Mouse (Mus musculus) adrenal gland, postnatal 14 days (tissue): Measurements from ENCODE around the gene Glis3. TPM values are rescaled to one million over a fixed set of nuclear protein-coding genes. Genes with fewer than 3 reads are reported as not detected.

Source experiments
- DNase-seq: peaks from one replicate; pipeline ENCODE4 v3.0.0; 2021; ENCODE audit warnings: mixed read lengths
- total RNA-seq: library from RNA; stranded (reverse); gene quantifications from 2 replicates; pipeline ENCODE4 v1.2.3, GENCODE M21; 2021

Gene Glis3
- total RNA-seq, 1 experiment from 2014 or later, result 6.4 TPM

DNA sequence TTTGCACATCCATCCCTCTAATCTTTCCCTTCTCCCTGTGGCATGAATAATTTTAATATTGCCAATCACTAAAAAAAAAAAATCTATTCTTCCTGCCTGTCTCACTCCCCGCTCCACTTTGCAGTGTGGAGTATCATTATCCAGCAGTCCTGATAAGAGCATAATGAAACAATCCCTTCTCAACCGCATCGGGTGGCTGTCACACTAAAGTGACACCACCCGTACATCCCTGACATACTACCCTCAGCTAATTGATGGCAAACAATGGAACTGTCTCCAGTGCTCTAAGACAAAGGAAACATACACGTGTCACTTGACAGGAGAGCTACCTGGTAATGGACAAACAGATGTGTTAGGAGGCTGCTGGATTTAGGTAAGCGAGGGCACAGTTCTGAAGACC is 373.8 kb downstream of the Glis3 start:
- DNase-seq, result no peak

DNA sequence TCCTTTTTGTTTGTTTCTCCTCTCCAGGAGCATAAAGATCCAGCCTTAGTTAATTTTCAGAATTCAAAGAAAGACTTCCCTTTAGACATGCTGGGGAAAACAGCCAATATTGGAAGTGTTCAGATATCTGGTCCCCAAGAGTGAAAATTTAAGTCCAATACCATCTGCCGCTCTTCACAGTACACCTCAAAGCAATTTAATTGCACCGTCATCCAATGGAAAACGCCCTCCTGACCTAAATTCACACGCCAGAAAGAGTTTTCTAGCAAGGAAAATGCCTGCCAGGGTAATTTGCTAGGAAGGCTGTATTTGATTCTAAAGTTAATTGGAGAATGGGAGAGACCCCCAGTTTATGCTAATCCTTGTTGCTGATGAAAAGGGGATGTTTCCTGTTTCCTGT is 374.4 kb downstream of the Glis3 start:
- no peak for DNase-seq

DNA sequence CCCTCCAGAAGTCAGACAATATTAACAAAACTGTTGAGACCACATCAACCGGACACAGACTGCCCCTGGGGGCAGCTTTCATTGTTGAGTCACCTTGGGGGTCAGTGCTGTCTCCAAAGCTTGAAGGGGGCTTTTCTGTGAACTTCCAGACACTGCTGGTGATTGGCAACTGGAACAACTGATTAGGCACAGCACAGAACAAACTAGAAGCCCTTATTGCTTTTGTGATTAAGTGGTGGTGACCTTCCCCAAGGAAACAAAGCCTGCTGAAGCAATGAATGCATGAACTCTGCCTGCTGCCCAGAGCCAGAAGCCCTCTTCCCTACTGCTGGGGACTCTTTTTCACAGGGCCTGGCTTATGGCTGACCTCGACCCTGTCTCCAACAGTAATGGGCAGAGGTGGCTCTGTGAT is 377.0 kb downstream of the Glis3 start:
- DNase-seq, result no peak

DNA sequence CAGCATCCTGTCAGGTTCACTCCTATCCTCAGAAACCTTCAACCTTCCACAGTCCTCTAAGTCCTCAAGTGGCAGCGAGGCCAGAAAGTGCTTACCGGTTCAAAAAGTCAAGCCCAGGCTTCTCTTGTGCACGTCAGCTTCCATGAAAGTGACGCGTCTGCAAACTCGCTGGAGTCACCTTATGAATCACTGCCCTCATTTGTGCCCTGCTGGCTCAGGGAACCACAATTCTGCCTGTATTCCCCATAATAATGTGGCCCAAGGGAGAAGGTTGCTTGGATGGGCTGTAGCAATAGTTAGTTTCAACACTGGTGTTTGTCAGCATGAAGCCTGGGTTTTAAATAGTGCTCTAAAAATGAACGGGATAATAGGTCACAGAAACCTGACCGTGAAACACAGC is 379.7 kb downstream of the Glis3 start:
- peak; percentile 54 for DNase-seq

DNA sequence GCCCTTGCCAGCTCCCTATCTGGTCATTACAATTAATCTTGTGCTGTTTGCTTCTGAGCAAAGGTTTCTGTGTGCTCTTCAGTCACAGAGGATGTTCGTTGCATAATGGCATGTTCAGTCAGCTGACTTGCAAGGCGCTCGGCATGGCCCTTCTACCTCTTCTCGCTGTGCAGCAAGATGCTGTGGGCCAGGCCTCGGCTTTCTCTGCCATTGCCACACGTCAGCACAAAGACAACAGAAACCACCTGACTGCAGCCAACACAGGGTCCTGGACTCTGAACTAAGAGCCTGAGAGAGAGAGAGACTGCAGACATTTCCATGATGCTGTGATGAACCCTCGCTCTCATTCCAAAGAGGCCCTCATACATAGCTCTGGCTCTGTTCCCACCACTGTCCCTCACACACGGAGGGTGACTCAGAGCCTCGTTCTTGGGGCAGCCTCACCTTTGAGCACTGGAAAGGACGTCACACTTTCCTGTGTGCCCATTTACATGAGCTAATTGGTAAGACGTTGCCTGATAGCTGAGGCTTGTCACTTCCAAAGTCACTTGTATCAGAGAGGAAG is 380.6 kb downstream of the Glis3 start:
- peak; percentile 36 for DNase-seq

DNA sequence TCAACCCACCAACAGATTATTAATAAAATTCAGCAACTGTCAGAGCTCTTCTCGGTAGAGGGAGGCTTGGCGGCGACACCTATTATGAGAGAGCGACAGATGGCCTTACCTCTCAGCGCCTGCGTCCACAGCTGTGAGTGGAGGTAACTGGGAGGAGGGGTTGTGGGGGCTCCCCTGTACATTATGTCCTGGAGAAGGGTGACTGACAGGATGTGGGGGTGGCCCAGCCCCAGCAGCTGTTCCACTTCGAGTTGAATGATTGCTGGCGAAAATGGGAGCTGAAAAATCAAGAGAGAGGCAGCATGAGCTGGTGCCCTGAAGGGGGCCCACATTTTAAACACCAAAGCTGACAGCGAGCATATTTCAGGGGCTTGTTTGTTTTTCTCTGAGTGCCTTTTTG is 381.2 kb downstream of the Glis3 start:
- no peak for DNase-seq

DNA sequence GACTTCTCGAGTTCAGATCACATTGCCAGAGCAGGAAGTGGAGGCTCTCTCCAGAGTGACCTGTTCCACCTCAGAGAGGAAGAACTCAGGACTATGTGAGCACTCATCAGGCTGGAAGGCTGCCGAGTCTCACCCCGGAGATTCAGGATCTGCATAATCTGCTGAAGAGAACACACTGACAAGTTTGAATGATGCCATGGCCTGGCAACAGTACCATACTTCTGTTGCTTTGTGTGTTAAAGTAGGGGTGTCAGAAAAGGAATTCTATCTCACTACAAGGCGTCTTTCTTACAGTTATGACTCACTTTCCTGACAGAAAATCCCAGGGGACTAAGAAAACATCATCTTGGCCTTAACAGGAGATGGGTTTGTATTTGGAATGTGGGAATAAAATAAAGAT is 388.3 kb downstream of the Glis3 start:
- DNase-seq, result no peak

DNA sequence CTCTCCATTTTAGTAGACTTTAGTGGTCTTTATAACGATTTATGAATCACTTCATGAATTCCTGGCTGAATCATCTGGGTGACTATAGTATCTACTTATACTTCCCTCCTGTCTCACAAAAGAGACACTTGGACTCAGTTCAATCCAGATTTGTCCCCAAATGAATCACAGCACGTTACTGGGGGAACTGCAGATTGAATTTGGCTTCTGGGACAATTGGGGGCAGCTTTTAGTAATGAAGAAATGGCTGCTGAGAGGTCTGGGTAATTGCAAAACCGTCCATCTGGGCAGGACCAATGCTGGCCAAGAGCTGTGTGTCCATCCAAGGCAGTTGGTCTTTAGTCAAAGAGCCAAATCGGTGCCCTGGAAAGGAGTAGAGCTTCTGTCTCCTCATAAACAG is 390.4 kb downstream of the Glis3 start:
- DNase-seq, result no peak

DNA sequence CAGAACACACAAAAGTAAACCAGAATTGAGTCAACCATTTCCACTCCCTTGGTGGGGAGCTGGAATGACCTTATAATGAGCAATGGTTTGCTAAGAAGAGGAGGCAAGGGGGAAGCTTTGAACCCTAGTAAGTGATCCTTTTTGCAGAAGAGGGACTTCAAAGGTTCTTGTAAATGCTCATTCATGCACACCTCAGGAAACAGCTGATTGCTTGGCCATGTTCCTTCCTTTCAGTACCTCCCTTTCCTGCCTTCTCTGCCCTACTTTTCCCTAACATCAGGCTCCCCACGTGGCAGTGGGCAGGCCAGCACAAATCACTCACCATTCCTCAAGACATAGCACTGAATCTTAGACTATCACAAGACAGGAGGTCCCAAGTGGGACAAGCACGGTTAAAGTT is 392.4 kb downstream of the Glis3 start:
- no peak for DNase-seq

DNA sequence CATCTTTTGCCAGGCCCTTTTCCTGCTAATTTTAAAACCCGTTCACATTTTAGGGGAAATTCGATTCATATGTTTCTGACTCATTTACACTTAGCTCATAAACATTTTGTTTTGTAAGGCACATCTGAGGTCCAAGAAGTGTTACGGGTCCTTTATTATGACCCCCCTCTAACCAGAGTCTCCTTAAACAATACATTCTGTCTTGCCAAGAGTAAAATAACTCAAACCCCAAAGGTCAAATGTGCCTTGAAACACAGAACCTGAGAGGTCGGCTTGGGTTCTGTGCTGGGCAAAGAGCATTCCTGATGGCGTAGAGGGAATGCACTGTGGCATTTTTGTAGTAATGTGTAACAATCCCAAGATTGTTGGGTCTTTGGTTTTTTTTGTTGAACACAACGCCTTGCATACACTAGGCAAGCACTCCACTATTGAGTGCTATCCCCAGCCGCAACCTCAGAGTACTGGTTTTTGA is 395.7 kb downstream of the Glis3 start:
- DNase-seq, result no peak

DNA sequence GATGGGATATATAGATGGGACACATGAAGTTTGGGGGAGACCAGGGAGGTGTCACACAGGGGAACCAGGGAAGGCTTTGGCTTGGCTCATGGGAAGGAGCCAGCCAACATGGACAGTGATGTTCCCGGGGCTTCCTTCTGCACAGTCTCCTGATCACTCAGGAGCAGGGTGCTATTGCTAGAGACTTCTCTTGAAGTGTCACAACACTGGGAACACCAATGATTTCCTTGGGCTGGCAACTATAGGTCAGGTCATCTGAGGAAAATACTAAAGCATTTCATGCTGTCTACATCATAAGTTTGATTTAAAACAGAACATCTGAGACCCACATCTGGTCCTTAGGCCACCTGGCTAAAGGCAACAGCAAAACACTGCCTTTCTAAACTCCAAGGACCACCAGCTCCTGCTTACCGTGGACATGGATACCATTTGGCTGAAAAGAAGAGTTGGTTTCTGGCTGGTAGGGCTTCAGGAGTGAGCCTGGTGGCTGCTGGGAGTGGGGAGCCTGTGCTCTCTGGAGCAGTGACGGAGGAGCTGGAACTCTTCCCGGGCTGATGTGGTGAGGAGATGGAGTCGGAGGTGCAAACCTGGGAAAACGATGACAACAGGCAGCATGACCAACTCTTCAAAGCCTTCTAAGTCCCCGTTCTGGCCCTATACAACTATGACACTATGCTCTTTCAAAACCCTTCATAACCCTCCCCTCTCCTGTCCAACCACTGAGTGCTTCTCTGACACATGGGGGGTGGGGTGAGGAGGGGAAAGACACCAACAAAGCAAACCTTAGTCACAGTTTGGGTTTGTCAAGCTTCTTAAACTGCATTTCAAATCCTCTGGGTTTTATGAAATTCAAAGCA is 396.4 kb downstream of the Glis3 start:
- no peak for DNase-seq

DNA sequence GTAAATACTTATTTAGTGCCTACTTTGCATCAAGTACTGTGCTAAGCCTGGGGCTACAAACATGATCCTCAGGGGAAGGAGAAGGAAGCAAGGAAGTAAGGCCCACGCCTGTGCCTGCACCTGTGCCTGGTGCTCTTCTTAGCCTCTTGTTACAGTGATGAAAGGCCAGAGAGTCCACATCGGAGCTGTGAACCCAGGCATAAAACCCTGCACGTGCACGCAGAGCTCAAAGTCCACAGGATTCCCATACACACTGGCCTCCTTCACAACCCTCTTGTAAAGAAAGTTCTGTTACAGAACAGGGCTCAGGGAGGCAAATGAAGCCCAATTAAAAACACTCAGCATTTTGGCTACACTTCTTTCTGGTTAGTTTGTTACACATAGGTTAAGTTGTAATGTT is 398.5 kb downstream of the Glis3 start:
- no peak for DNase-seq

DNA sequence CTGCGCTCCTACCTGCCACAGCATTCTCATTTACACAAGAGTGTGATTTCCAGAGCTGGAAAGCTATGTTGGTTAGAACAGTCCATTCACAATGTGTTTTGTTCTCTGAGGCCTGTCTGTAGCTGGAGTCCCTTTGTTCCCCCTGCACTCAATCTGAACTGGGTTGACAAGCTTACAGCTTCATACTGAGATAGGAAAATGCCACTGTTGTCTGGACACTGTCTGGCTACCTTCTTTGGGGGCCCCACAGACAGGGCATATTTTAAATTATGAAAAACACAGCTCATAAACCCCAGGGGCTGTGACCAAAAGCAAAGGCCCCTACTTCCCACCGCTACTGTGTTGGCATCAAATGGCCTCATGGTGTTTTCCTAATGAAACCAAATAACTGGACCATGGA is 402.8 kb downstream of the Glis3 start:
- no peak for DNase-seq

DNA sequence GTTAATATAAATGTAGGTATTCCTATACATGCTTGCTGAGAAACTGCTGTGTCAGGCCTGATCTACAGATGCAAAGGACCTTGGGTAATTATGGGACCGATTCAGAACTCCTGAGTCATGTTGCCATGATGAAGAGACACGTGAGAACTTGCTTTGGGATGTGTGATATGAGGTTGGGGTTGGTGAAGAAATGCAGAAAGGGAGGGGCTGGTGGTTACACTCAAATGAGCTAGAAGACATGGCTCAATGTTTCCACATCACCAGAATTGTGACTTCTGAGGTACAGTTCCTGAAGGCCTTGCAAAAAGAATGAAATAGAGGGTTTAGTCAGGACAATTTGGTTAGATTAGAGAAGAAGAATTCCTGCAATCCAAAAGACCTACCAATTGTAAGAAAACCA is 405.4 kb downstream of the Glis3 start:
- no peak for DNase-seq

DNA sequence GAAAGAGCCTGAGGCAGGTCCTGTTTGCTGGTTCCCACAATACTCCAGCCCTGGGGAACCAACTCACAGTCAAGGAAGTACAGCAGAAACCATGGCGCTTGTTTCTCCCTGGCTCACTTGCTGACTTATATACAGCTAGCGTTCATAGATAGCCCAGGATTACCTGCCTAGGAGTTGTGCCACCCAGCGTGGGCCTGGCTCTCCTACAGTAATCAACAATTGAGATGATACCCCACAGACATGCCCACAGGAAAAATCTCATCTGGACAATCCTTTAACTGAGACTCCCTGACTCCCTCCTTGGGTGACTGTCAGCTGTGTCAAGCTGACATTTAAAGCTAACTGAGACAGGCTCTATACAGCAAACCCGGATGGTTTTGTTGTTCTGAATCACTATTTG is 405.9 kb downstream of the Glis3 start:
- DNase-seq, result no peak

DNA sequence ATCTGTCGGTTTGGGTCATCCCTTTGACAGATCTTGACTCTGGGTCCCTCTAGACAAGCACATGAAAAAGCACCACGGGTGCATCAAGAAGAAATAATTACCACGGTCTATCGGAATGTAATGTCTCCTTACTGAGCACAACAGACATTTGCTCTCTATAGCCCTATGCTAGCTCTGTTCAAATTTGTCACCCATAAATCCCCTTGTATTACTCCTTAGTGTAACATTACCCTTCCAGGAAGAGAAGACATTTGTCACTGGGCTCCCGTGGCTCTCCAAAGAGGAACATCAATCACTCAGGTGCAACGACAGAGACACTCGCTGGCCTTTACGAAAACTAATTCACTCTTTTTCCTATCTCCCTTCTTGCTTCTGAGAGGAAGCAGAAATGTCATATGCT is 413.0 kb downstream of the Glis3 start:
- no peak for DNase-seq

DNA sequence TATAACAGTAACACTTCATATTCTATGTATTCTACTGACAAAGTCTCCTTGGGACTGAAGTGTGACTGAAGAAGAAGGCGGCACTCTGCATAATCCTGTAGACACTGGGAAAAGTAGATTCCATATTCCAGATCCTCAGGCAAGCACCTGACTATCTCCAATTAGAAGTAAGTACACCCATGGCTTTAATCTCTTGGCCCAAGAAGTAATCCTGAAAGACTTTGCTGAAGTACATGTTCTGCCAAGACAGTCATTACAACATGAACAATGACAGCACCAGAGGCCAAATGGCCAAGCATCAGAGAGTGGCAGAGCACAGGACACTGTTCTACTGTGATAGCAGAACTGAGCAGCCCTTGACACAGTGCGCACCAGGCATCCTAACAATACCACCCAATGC is 414.1 kb downstream of the Glis3 start:
- DNase-seq, result no peak

DNA sequence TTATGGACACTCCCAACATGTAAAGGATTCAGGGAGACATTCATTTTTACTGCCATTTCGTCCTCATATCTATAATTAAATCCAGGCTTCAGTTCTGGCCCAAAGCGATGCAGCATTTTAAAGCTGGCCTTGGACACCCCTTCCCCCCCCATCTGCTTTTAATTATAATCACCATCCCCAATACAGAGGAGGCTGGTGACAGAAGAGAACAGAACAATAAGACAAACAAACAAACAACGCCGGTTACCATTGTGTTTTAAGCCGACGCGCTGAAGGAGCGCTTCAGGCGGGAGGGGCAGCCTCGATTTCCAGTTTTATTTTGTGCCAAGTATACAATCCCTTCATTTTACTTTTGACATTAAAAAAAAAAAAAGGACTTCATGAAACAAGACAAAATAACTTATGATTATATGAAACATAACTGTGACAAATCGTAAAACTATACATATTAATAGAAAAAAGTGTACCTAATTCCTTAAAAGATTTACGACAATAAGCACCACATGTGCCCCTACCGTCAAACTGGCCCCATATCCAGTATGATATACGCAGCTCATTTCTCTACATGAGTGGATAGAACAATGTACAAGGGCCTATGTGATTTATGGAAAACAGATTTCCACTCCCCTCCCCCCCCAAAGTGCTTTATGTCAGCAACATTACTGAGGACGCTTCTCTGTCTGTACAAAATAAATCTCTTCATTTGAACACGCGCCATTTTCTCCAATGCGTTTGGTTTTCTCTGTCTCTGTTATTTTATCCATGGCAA is 420.8 kb downstream of the Glis3 start:
- no peak for DNase-seq

DNA sequence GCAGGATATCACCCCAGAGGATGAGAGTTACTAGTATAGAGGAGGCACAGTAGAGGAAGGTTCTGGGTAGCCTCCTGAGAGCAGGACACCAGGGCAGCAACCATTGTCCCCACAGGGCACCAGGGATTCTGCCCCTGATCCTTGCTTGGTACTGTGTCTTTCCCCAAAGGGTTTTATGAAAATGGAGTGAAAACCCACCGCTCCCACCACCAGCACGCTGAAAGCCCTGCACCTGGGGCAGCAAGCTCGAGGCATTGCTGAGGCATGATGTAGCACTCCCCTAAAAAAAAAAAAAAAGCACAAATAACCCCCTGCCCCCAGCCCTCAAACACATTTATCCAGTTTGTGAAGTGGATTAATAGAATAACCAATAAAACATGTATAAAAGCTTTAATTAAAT is 421.4 kb downstream of the Glis3 start:
- DNase-seq, result no peak

DNA sequence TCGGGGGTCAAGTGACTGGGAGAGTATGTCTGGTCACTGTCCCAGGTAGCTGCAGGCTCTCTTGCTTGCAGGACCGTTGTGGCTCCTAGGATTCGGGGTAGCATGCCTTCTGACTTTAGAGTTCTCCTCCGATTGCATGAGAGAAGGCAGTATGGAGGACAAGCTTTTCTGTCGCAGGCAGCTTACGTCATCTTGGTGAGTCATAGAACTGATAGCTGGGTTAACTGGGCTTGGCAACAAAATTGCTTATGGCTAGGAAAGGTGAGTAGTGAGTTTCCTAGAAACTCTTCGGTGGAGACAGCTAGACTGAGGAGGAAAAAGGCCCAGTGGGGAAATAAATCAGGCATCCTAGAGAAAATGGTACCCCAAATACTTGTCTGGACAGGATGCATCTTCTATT is 432.5 kb downstream of the Glis3 start:
- DNase-seq, result no peak

DNA sequence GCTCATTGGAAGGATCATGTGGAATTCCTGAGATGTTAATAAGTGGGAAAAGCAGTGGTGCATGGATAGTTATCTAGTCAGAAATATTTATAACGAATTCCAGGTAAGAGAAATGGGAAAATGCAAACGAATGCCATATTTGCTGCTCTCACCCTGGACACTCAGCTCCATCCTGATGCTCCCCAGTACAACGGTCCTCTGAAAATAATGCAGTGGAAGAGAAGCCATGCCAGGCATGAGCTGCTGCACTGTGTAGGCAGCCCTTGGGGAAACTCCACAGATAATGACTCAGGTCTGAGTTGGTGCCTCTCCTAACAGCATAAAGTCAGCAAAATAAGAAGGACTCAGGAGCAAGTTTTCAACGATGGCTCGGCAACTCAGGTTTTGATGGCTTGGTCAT is 433.7 kb downstream of the Glis3 start:
- no peak for DNase-seq

DNA sequence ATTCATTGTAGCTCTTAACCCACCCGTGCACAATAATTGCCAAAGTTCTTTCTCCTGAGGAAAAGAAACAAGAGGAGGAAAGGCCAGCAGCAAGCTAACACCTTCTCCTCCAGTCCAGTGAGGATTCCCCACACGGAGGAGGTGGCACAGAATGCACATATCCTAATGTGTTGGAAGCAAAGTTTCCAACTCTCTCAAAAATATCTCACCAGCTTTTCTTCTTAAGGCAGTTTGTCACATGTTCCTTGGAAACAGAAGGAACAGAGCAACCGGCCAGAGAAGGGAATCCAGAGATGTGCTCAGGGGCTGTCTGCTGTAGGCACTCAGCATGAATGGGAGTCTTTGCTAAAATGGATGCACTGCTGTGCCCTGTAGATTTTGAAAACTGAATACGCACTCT is 441.8 kb downstream of the Glis3 start:
- no peak for DNase-seq

DNA sequence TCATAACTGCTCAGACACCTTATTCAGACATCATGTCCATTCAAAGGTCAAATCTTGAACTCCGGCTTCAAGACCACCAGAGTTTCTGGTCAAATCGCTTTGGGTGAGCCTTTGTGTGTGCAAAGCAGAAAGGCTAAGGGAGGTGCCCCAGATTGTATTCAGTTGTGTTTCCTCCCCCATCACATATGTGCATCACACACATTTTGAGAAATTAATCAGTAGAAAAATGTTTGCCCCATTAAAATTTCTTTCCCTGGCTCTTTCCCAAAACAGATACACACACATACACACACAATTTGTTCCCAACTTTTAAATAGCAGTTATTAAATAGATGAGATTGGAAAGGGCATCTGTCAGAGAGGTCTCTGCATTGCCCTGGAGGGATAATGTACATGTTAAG is 442.3 kb downstream of the Glis3 start:
- no peak for DNase-seq
